23 mouse cellular contexts compared by ENCODE assay signal in the genomic region with DNA sequence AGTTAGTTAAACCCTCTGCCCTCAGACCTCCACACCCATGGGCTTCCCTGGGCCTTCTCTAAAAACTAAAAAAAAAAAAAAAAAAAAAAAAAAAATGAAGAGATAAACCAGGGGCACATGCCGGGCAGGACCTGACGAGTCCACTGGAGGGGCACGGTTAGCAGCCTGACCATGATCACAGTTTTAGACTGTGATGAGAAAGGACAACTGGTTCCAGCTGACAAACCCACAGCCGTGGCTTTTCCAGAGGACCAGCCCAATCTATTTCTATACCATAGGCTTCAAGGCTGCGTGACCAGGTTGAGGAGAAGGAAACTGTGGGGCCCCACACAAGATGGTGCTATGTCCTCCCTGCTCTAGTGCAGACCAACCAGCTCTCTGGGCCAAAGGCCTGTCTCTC. TPM values are rescaled to one million over a fixed set of nuclear protein-coding genes. Genes with fewer than 3 reads are reported as not detected.
DNase-seq lines count a peak whose midpoint lies in the region; ATAC-seq and TF ChIP-seq lines count a peak whose summit lies in the region.
"Had no signal": no experiment of that assay in that cellular context is flagged by ENCODE, and none has a peak within 500 bp of the region (broad histone marks: within the 10 kb centered on the region; RNA-seq: fewer than 3 reads in every experiment).

No protein-coding gene starts in this region.

- WGBS in embryonic facial prominence, embryonic 14.5 days: 83% methylated on average over 5 of the region's 5 CpGs
- WGBS in embryonic facial prominence, embryonic 10.5 days: 86% methylated on average over 5 of the region's 5 CpGs
- WGBS in heart, postnatal 0 days: 55% methylated on average over 5 of the region's 5 CpGs
- 82% methylated on average over 5 of the region's 5 CpGs for WGBS in heart, embryonic 10.5 days
- 75% methylated on average over 5 of the region's 5 CpGs for WGBS in lung, embryonic 15.5 days
- WGBS in macrophage (ENCODE audit: missing documents): 80% methylated on average over 5 of the region's 5 CpGs

- no peak overlapping the region for H3K4me2 ChIP-seq in embryonic facial prominence, embryonic 14.5 days (ENCODE audit: low read depth, low read length)
- H3K4me2 ChIP-seq in heart, postnatal 0 days (ENCODE audit: low read depth, low read length): 0 out of 2 replicates have a peak overlapping the region, but pooled peaks have one; percentile 19
- no peak overlapping the region for H3K4me2 ChIP-seq in lung, embryonic 15.5 days
- H3K4me2 ChIP-seq: intestine, embryonic 15.5 days had no signal

- H3K9me3 ChIP-seq in embryonic facial prominence, embryonic 14.5 days (ENCODE audit: control insufficient read depth, low read length): no peaks in the 10 kb centered on the region
- no peaks in the 10 kb centered on the region for H3K9me3 ChIP-seq in embryonic facial prominence, embryonic 10.5 days
- H3K9me3 ChIP-seq in heart, postnatal 0 days (replicated peaks; ENCODE audit: control insufficient read depth, low read length): no peaks in the 10 kb centered on the region
- no peaks in the 10 kb centered on the region for H3K9me3 ChIP-seq in heart, embryonic 10.5 days
- H3K9me3 ChIP-seq in lung, embryonic 15.5 days: no peaks in the 10 kb centered on the region
- H3K9me3 ChIP-seq: forebrain, embryonic 10.5 days; intestine, embryonic 15.5 days; megakaryocyte, embryonic 14.5 days had no signal

- ATAC-seq in embryonic facial prominence, embryonic 14.5 days (ENCODE audit: low read depth): no peak
- no peak for ATAC-seq in heart, postnatal 0 days (ENCODE audit: insufficient read depth, low read depth)
- ATAC-seq in lung, embryonic 15.5 days (ENCODE audit: borderline replicate concordance, extremely low read depth, low FRiP score, low TSS enrichment): no peak
- ATAC-seq: activated CD4-positive, CD25-positive, alpha-beta regulatory T cell, adult 4 months; intestine, embryonic 15.5 days had no signal

- H3K79me2 ChIP-seq in macrophage (ENCODE audit: inconsistent target): peaks cover 81% of the 10 kb centered on the region

- H3K4me3 ChIP-seq in embryonic facial prominence, embryonic 14.5 days (ENCODE audit: low read depth, low read length): no peak overlapping the region
- H3K4me3 ChIP-seq in embryonic facial prominence, embryonic 10.5 days: no peak overlapping the region
- H3K4me3 ChIP-seq in heart, postnatal 0 days (ENCODE audit: low read depth, low read length): no peak overlapping the region
- H3K4me3 ChIP-seq in heart, embryonic 10.5 days: no peak overlapping the region
- no peak overlapping the region for H3K4me3 ChIP-seq in lung, embryonic 15.5 days
- no peak overlapping the region for H3K4me3 ChIP-seq in macrophage (ENCODE audit: inconsistent target)
- H3K4me3 ChIP-seq: forebrain, embryonic 10.5 days; intestine, embryonic 15.5 days had no signal

- no peak for TF ChIP-seq EP300 in heart, postnatal 0 days (IDR thresholded peaks at IDR 0.05; ENCODE audit: low read depth)

- H3K27ac ChIP-seq in embryonic facial prominence, embryonic 14.5 days (replicated peaks; ENCODE audit: low read depth, low read length): 0 out of 2 replicates have a peak overlapping the region, but pooled peaks have one; percentile 44
- no peak overlapping the region for H3K27ac ChIP-seq in embryonic facial prominence, embryonic 10.5 days (replicated peaks)
- H3K27ac ChIP-seq in heart, postnatal 0 days (ENCODE audit: low read depth): peak overlapping the region; percentile 92
- no peak overlapping the region for H3K27ac ChIP-seq in heart, embryonic 10.5 days
- peak overlapping the region; percentile 83 for H3K27ac ChIP-seq in lung, embryonic 15.5 days
- H3K27ac ChIP-seq in macrophage: peak overlapping the region; percentile 94
- H3K27ac ChIP-seq: forebrain, embryonic 10.5 days; intestine, embryonic 15.5 days; liver, embryonic 14.5 days had no signal

- no peaks in the 10 kb centered on the region for H3K27me3 ChIP-seq in embryonic facial prominence, embryonic 14.5 days (replicated peaks; ENCODE audit: control insufficient read depth, insufficient read depth, low read length)
- H3K27me3 ChIP-seq in embryonic facial prominence, embryonic 10.5 days (replicated peaks; ENCODE audit: low read depth, poor library complexity, severe bottlenecking): peaks cover 39% of the 10 kb centered on the region
- no peaks in the 10 kb centered on the region for H3K27me3 ChIP-seq in heart, postnatal 0 days (ENCODE audit: control insufficient read depth, insufficient read depth, low read length)
- peaks cover 28% of the 10 kb centered on the region for H3K27me3 ChIP-seq in heart, embryonic 10.5 days (ENCODE audit: insufficient read depth, poor library complexity, severe bottlenecking)
- no peaks in the 10 kb centered on the region for H3K27me3 ChIP-seq in lung, embryonic 15.5 days
- H3K27me3 ChIP-seq: intestine, embryonic 15.5 days had no signal

- TF ChIP-seq CTCF in heart, postnatal 0 days (IDR thresholded peaks at IDR 0.05; ENCODE audit: low read depth): no peak

- H3K4me1 ChIP-seq in embryonic facial prominence, embryonic 14.5 days (ENCODE audit: control insufficient read depth, insufficient read depth, low read length): peaks cover 40% of the 10 kb centered on the region
- H3K4me1 ChIP-seq in embryonic facial prominence, embryonic 10.5 days: peaks cover 15% of the 10 kb centered on the region
- peaks cover 75% of the 10 kb centered on the region for H3K4me1 ChIP-seq in heart, postnatal 0 days (ENCODE audit: control insufficient read depth, insufficient read depth)
- H3K4me1 ChIP-seq in heart, embryonic 10.5 days: peaks cover 76% of the 10 kb centered on the region
- H3K4me1 ChIP-seq in lung, embryonic 15.5 days: peaks cover 66% of the 10 kb centered on the region

- H3K9ac ChIP-seq in embryonic facial prominence, embryonic 14.5 days (ENCODE audit: low read depth, low read length): no peak overlapping the region
- no peak overlapping the region for H3K9ac ChIP-seq in heart, postnatal 0 days (replicated peaks; ENCODE audit: low read depth, low read length)
- no peak overlapping the region for H3K9ac ChIP-seq in lung, embryonic 15.5 days
- H3K9ac ChIP-seq: intestine, embryonic 15.5 days; liver, embryonic 14.5 days had no signal

- H3K36me3 ChIP-seq in embryonic facial prominence, embryonic 14.5 days (ENCODE audit: control insufficient read depth, insufficient read depth, low read length): no peaks in the 10 kb centered on the region
- no peaks in the 10 kb centered on the region for H3K36me3 ChIP-seq in embryonic facial prominence, embryonic 10.5 days (replicated peaks)
- H3K36me3 ChIP-seq in heart, postnatal 0 days (replicated peaks; ENCODE audit: control insufficient read depth, insufficient read depth, low read length): peaks cover 10% of the 10 kb centered on the region
- H3K36me3 ChIP-seq in heart, embryonic 10.5 days: no peaks in the 10 kb centered on the region; the same call in 1 of the 2 replicates
- H3K36me3 ChIP-seq in lung, embryonic 15.5 days: no peaks in the 10 kb centered on the region
- peaks cover 12% of the 10 kb centered on the region; the same call in 1 of the 2 replicates for H3K36me3 ChIP-seq in macrophage (ENCODE audit: inconsistent target)
- H3K36me3 ChIP-seq: forebrain, embryonic 10.5 days; intestine, embryonic 15.5 days had no signal

- no peak for DNase-seq in embryonic facial prominence, embryonic 14.5 days (ENCODE audit: low spot score)
- DNase-seq in embryonic facial prominence, embryonic 10.5 days (ENCODE audit: low spot score): no peak
- DNase-seq in heart, postnatal 0 days (ENCODE audit: low spot score): no peak
- DNase-seq in heart, embryonic 10.5 days (ENCODE audit: low spot score): no peak
- no peak for DNase-seq in lung, postnatal 14 days
- DNase-seq in adrenal gland, adult 18-20 months (ENCODE audit: low spot score in 2 of 2): no peak
- DNase-seq: cerebellum, postnatal 36 days; layer of hippocampus, postnatal 36 days; thymus, postnatal 25 days had no signal

RNA-seq across cellular contexts. Expression of a gene that starts 4.4 kb away (rescaled TPM):
- polyA plus RNA-seq in embryonic facial prominence, embryonic 14.5 days (2014; fragmentation: Nextera tagmentation; extraction: Ambion mirVana): 15.1 and 15.7 TPM in 2 replicates
- polyA plus RNA-seq in embryonic facial prominence, embryonic 10.5 days (2016; fragmentation: Nextera tagmentation; extraction: Ambion mirVana): 2.3 and 3.6 TPM in 2 replicates
- 86.7 and 91.3 TPM in 2 replicates for total RNA-seq in heart, postnatal 0 days (2014; rRNA removed; ENCODE audit: low replicate concordance)
- polyA plus RNA-seq in heart, postnatal 0 days (2015; fragmentation: Nextera tagmentation; extraction: Ambion mirVana): 35.3 and 38.2 TPM in 2 replicates
- polyA plus RNA-seq in heart, embryonic 10.5 days (2016; fragmentation: Nextera tagmentation; extraction: Ambion mirVana): 9.0 and 23.0 TPM in 2 replicates
- polyA plus RNA-seq in lung, embryonic 15.5 days (2015; fragmentation: Nextera tagmentation; extraction: Ambion mirVana): 14.1 and 14.2 TPM in 2 replicates
- total RNA-seq in macrophage (2018; cell fraction: chromatin; rRNA removed): 10 to 100 TPM in 24 of 26 experiments, 1 to 10 TPM in 2; 4.5 to 67.9 (median 27.2) TPM
- 100 to 1,000 TPM in 1 of 26 experiments, 10 to 100 TPM in 25; 23.9 to 104 (median 44.7) TPM for total RNA-seq in macrophage (2018; cell fraction: cytosol; rRNA removed)
- total RNA-seq in macrophage (2018; cell fraction: nucleus; rRNA removed): 10 to 100 TPM; 15.6 to 85.3 (median 32.2) TPM
- 38.4 to 80.5 TPM (median 38.6 TPM) in 3 replicates for polyA plus RNA-seq in macrophage (2018)
- 10 to 100 TPM; 26.1 to 29.2 TPM for total RNA-seq in adrenal gland, adult 18-20 months (2021)

RNA-seq across cellular contexts. Expression of a gene that starts 36.8 kb away (rescaled TPM):
- polyA plus RNA-seq in embryonic facial prominence, embryonic 14.5 days (2014; fragmentation: Nextera tagmentation; extraction: Ambion mirVana): 6.7 and 8.9 TPM in 2 replicates
- polyA plus RNA-seq in embryonic facial prominence, embryonic 10.5 days (2016; fragmentation: Nextera tagmentation; extraction: Ambion mirVana): 8.5 and 8.6 TPM in 2 replicates
- total RNA-seq in heart, postnatal 0 days (2014; rRNA removed; ENCODE audit: low replicate concordance): 4.8 and 9.5 TPM in 2 replicates
- 2.2 and 2.7 TPM in 2 replicates for polyA plus RNA-seq in heart, postnatal 0 days (2015; fragmentation: Nextera tagmentation; extraction: Ambion mirVana)
- 4.5 and 5.8 TPM in 2 replicates for polyA plus RNA-seq in heart, embryonic 10.5 days (2016; fragmentation: Nextera tagmentation; extraction: Ambion mirVana)
- polyA plus RNA-seq in lung, embryonic 15.5 days (2015; fragmentation: Nextera tagmentation; extraction: Ambion mirVana): 7.7 TPM in 2 replicates
- 10 to 100 TPM in 25 of 26 experiments, 1 to 10 TPM in 1; 6.3 to 87.7 (median 36.8) TPM for total RNA-seq in macrophage (2018; cell fraction: chromatin; rRNA removed)
- total RNA-seq in macrophage (2018; cell fraction: cytosol; rRNA removed): 10 to 100 TPM in 12 of 26 experiments, 1 to 10 TPM in 14; 3.5 to 20.3 (median 7.5) TPM
- 10 to 100 TPM in 24 of 26 experiments, 1 to 10 TPM in 2; 6.9 to 51.7 (median 23.0) TPM for total RNA-seq in macrophage (2018; cell fraction: nucleus; rRNA removed)
- polyA plus RNA-seq in macrophage (2018): 3.8 to 11.4 TPM (median 5.9 TPM) in 3 replicates
- total RNA-seq in adrenal gland, adult 18-20 months (2021): 10 to 100 TPM; 20.0 to 35.9 TPM

RNA-seq across cellular contexts. Expression of a gene that starts 53.6 kb away (rescaled TPM):
- polyA plus RNA-seq in embryonic facial prominence, embryonic 14.5 days (2014; fragmentation: Nextera tagmentation; extraction: Ambion mirVana): not detected in 2 replicates
- polyA plus RNA-seq in embryonic facial prominence, embryonic 10.5 days (2016; fragmentation: Nextera tagmentation; extraction: Ambion mirVana): not detected in 2 replicates
- total RNA-seq in heart, postnatal 0 days (2014; rRNA removed; ENCODE audit: low replicate concordance): not detected in 2 replicates
- polyA plus RNA-seq in heart, postnatal 0 days (2015; fragmentation: Nextera tagmentation; extraction: Ambion mirVana): not detected in 2 replicates
- not detected in 2 replicates for polyA plus RNA-seq in heart, embryonic 10.5 days (2016; fragmentation: Nextera tagmentation; extraction: Ambion mirVana)
- polyA plus RNA-seq in lung, embryonic 15.5 days (2015; fragmentation: Nextera tagmentation; extraction: Ambion mirVana): 0.47 and 0.78 TPM in 2 replicates
- total RNA-seq in macrophage (2018; cell fraction: chromatin; rRNA removed): not detected
- total RNA-seq in macrophage (2018; cell fraction: cytosol; rRNA removed): not detected
- not detected for total RNA-seq in macrophage (2018; cell fraction: nucleus; rRNA removed)
- polyA plus RNA-seq in macrophage (2018): not detected in 3 replicates
- not detected for total RNA-seq in adrenal gland, adult 18-20 months (2021)
- total RNA-seq: adrenal gland, postnatal 4 days; gastrocnemius, postnatal 14 days; layer of hippocampus, postnatal 36 days; neutrophil, adult 5-6 weeks had no signal
- polyA plus RNA-seq: activated CD4-positive, CD25-positive, alpha-beta regulatory T cell, adult 4 months; embryonic facial prominence, embryonic 11.5 days; forebrain, embryonic 10.5 days; hindbrain, embryonic 11.5 days; intestine, embryonic 15.5 days; large intestine, adult 2 months; limb, embryonic 11.5 days; liver, embryonic 14.5 days had no signal

Comparison
In these comparisons a context has a peak if more than half of its experiments do, and no peak if none do; other contexts are left out.
1. H3K27ac ChIP-seq: peak in embryonic facial prominence, embryonic 14.5 days (single experiment), heart, postnatal 0 days (single experiment), lung, embryonic 15.5 days (single experiment) and macrophage (single experiment); none in embryonic facial prominence, embryonic 10.5 days (single experiment) and heart, embryonic 10.5 days (single experiment).